Comparison of ENCODE assay signal across 8 mouse cellular contexts in the genomic region with DNA sequence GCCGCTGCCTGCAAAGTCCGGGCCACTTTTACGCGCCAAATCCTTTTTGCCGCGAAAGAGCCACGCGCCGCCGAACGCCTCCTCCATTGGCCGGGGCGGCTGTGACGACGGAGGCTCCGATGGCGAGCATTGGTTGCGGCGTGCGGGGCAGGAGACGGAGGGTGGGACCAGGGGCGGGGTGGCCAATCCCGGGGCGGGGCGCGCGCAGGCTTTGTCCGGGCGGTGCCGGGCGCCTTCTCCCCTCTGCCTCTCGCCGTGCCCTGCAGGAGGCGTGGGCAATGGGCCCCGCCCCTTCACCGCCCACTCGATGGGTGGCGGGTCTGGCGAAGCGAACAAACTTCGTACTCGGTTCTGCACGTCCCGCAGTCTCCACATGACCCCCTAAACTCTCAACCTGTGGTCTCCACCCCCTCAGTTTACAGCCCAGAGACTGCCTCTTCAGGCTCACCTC. TPM values are rescaled to one million over a fixed set of nuclear protein-coding genes. Genes with fewer than 3 reads are reported as not detected.
A peak's percentile ranks its signal among the peaks of the same experiment; 100 is the strongest.
DNase-seq lines count a peak whose midpoint lies in the region; ATAC-seq lines count a peak whose summit lies in the region.

A gene (minus strand): TSS at position 57 of the 451 bp plus-strand sequence.

- H3K9ac ChIP-seq in hindbrain, embryonic 13.5 days, result peak within 1 kb of the TSS; percentile 68

- DNase-seq in Muller cell, postnatal 12 days (ENCODE audit: inconsistent ontology term), result peak; percentile 98
- peak; percentile 88 for DNase-seq in cerebellum, adult 9-11 months
- peak; percentile 85 to 93 for DNase-seq in frontal cortex, postnatal 10 days (ENCODE audit: low spot score in 2 of 2)
- peak; percentile 83 to 85 for DNase-seq in layer of hippocampus, postnatal 25 days (ENCODE audit: extremely low spot score in 1 of 2, low spot score in 1 of 2)
- peak; percentile 94 for DNase-seq in lung, postnatal 25 days (ENCODE audit: low spot score)
- DNase-seq in retina, embryonic 14.5 days (ENCODE audit: low spot score), result peak; percentile 96
- DNase-seq in thymus, postnatal 4 days, result peak; percentile 98

- H3K4me2 ChIP-seq in hindbrain, embryonic 13.5 days, result peak within 1 kb of the TSS; percentile 83

- no peaks in the 10 kb centered on the region for H3K9me3 ChIP-seq in hindbrain, embryonic 13.5 days

- H3K27ac ChIP-seq in hindbrain, embryonic 13.5 days, result peak within 1 kb of the TSS; percentile 83

- no peaks in the 10 kb centered on the region for H3K36me3 ChIP-seq in hindbrain, embryonic 13.5 days

- H3K4me3 ChIP-seq in hindbrain, embryonic 13.5 days, result peak within 1 kb of the TSS; percentile 63

- H3K4me1 ChIP-seq in hindbrain, embryonic 13.5 days (replicated peaks), result peaks cover 52% of the 10 kb centered on the region

- under 1% methylated on average over 42 of the region's 44 CpGs for WGBS in hindbrain, embryonic 13.5 days

- no peaks in the 10 kb centered on the region for H3K27me3 ChIP-seq in hindbrain, embryonic 13.5 days

- ATAC-seq in hindbrain, embryonic 13.5 days (ENCODE audit: low FRiP score), result peak; percentile 99

RNA-seq across cellular contexts. Expression of the gene that starts here (rescaled TPM):
- polyA plus RNA-seq in hindbrain, embryonic 13.5 days (2015; fragmentation: Nextera tagmentation; extraction: Ambion mirVana), result 8.9 and 9.1 TPM in 2 replicates
- total RNA-seq in layer of hippocampus, postnatal 25 days (2021), result 1 to 10 TPM; 5.8 to 5.9 TPM

Comparison
In these comparisons a context has a peak if more than half of its experiments do, and no peak if none do; other contexts are left out.
1. Peak in every context shown above with its lines: DNase-seq, ATAC-seq, H3K4me3 ChIP-seq and H3K27ac ChIP-seq.